Mouse (Mus musculus): ENCODE data around the gene Ly6g6f. TPM values are rescaled to one million over a fixed set of nuclear protein-coding genes. Genes with fewer than 3 reads are reported as not detected.
A peak's percentile ranks its signal among the peaks of the same experiment; 100 is the strongest.

Gene Ly6g6f
- total and polyA plus RNA-seq, 3 experiments = 0.88 to 3.0 TPM; not detected in 1

DNA sequence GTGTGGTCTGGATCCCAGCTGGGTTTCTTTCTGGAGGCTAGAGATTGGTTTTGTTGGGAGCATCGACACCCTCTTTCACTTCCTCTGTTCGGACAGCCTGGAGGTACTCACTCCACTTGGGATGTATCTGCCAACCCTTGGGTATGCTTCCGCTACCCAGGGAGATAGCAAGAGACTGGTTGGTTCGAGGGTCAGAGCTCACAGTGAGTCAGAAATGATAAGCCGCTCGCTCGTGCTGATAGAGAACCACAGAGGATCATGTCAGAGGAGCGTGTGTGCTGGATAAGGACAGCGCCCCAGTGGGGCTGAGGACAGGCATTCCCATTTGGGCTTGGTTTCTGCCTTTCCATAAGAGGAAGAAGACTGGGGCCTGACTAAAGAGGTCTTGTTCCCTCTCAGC, 5.6 kb downstream of the Ly6g6f start (continued):
- TF ChIP-seq POLR2AphosphoS5 (IDR thresholded peaks at IDR 0.05; ENCODE audit: borderline replicate concordance, low read depth, low read length) = no peak
- peak; percentile 27; the same call in 1 of the 2 replicates for TF ChIP-seq ZNF384 (IDR thresholded peaks at IDR 0.05; ENCODE audit: low read depth, low read length)
- peak; percentile 74 for TF ChIP-seq ELF1 (IDR thresholded peaks at IDR 0.05; ENCODE audit: low read depth, low read length)
- peak; percentile 81; the same call in 1 of the 2 replicates for TF ChIP-seq MYC (IDR thresholded peaks at IDR 0.05; ENCODE audit: low read depth, low read length)
- TF ChIP-seq TBP (IDR thresholded peaks at IDR 0.05; ENCODE audit: low read depth, low read length) = peak; percentile 75
- peak; percentile 65 for TF ChIP-seq MXI1 (IDR thresholded peaks at IDR 0.05; ENCODE audit: low read depth, low read length)
- no peak for TF ChIP-seq NRF1 (IDR thresholded peaks at IDR 0.05; ENCODE audit: insufficient read depth, low read depth, low read length, poor library complexity, severe bottlenecking)
- peak; percentile 90 for TF ChIP-seq TAL1 (IDR thresholded peaks at IDR 0.05; ENCODE audit: low read length)
- no peak for TF ChIP-seq ZC3H11A (IDR thresholded peaks at IDR 0.05; ENCODE audit: low read depth, low read length)
- peak; percentile 76 for TF ChIP-seq MAZ (IDR thresholded peaks at IDR 0.05; ENCODE audit: low read depth, low read length)
- peak; percentile 45 for TF ChIP-seq MYB (IDR thresholded peaks at IDR 0.05; ENCODE audit: low read depth, low read length)
- TF ChIP-seq EP300 (IDR thresholded peaks at IDR 0.05; ENCODE audit: low read depth in 1 of 2, low read length in 2 of 2) = peak; percentile 96 to 97

GRCm38 (mm10) chr17:35077786-35078233, 7.6 kb downstream of the Ly6g6f start, which contains the start of gene Ly6g6d:
Gene Ly6g6d, minus strand, starts transcription at chr17:35078065.
- peaks cover 17 to 29% of the 10 kb centered on the region in 2 experiments for H3K4me1 ChIP-seq (ENCODE audit: control insufficient read depth in 1 of 2, insufficient read depth in 2 of 2, low read length in 2 of 2)
- no peak within 1 kb of the TSS for H3K4me3 ChIP-seq (ENCODE audit: control insufficient read depth in 1 of 2, insufficient read depth in 1 of 2, low read depth in 2 of 2, low read length in 2 of 2)
- peak within 1 kb of the TSS; percentile 50 for H3K9ac ChIP-seq (ENCODE audit: control insufficient read depth, low read depth, low read length, poor library complexity, severe bottlenecking)
- H3K79me2 ChIP-seq (ENCODE audit: control insufficient read depth, insufficient read depth, low read length, poor library complexity) = no peaks in the 10 kb centered on the region
- H3K36me3 ChIP-seq (ENCODE audit: control insufficient read depth in 1 of 2, insufficient read depth in 2 of 2, low read length in 2 of 2) = peaks cover 0 to 24% of the 10 kb centered on the region in 2 experiments; a peak in 2 of 4 replicates
- peak within 1 kb of the TSS; percentile 95 for H3K27ac ChIP-seq (ENCODE audit: control insufficient read depth, low read depth, low read length)
- DNase-seq (ENCODE audit: low read depth, low spot score) = no peak
- H3K27me3 ChIP-seq (ENCODE audit: control insufficient read depth in 1 of 2, insufficient read depth in 2 of 2, low read length in 2 of 2) = no peaks in the 10 kb centered on the region
- TF ChIP-seq MYB (IDR thresholded peaks at IDR 0.05; ENCODE audit: low read depth, low read length) = no peak
- no peak for TF ChIP-seq POLR2AphosphoS5 (IDR thresholded peaks at IDR 0.05; ENCODE audit: borderline replicate concordance, low read depth, low read length)
- TF ChIP-seq MEF2A (IDR thresholded peaks at IDR 0.05; ENCODE audit: extremely low read depth, insufficient replicate concordance, low read depth, low read length, poor library complexity, severe bottlenecking) = no peak
- TF ChIP-seq UBTF (IDR thresholded peaks at IDR 0.05; ENCODE audit: borderline replicate concordance, insufficient read depth, low read depth, low read length) = no peak
- TF ChIP-seq E2F4 (IDR thresholded peaks at IDR 0.05; ENCODE audit: borderline replicate concordance, low read depth, low read length) = no peak
- no peak for TF ChIP-seq ZNF384 (IDR thresholded peaks at IDR 0.05; ENCODE audit: low read depth, low read length)
- no peak for TF ChIP-seq MAFK (IDR thresholded peaks at IDR 0.05; ENCODE audit: borderline replicate concordance, low read depth, low read length)
- TF ChIP-seq SIN3A (IDR thresholded peaks at IDR 0.05; ENCODE audit: low read length) = no peak
- TF ChIP-seq RCOR1 (IDR thresholded peaks at IDR 0.05; ENCODE audit: low read depth, low read length) = no peak
- TF ChIP-seq TAL1 (IDR thresholded peaks at IDR 0.05; ENCODE audit: low read length) = no peak
- no peak for TF ChIP-seq ZMIZ1 (IDR thresholded peaks at IDR 0.05; ENCODE audit: low read depth, low read length)
- TF ChIP-seq HCFC1 (IDR thresholded peaks at IDR 0.05; ENCODE audit: low read depth, low read length) = no peak
- TF ChIP-seq ZKSCAN1 (IDR thresholded peaks at IDR 0.05; ENCODE audit: low read depth, low read length) = no peak
- no peak for TF ChIP-seq ZC3H11A (IDR thresholded peaks at IDR 0.05; ENCODE audit: low read depth, low read length)
- no peak for TF ChIP-seq POLR2A (IDR thresholded peaks at IDR 0.05; ENCODE audit: control insufficient read depth in 1 of 2, insufficient read depth in 1 of 2, low read depth in 1 of 2, low read length in 2 of 2, poor library complexity in 1 of 2)
- H3K9me3 ChIP-seq (replicated peaks; ENCODE audit: insufficient read depth, low read length) = no peaks in the 10 kb centered on the region
